Mouse (Mus musculus) cortical plate, adult 2 months (tissue): ENCODE data around the gene Igfals. TPM values are rescaled to one million over a fixed set of nuclear protein-coding genes. Genes with fewer than 3 reads are reported as not detected.

Source experiments
- H3K27ac ChIP-seq: fragments of 200-500 bp; 2 replicates; pipeline ENCODE4 v1.5.1; 2012; ENCODE audit warnings: low read length, control low read depth, inconsistent platforms; ENCODE audit not compliant: insufficient read depth
- H3K4me1 ChIP-seq: fragments of 200-500 bp; 2 replicates; pipeline ENCODE4 v1.6.1; 2011; ENCODE audit warnings: low read length; ENCODE audit not compliant: control insufficient read depth, insufficient read depth
- H3K4me3 ChIP-seq: fragments of 200-500 bp; 2 replicates; pipeline ENCODE4 v1.5.1; 2011; ENCODE audit warnings: mild to moderate bottlenecking, low read length, control low read depth; ENCODE audit not compliant: insufficient read depth
- CTCF ChIP-seq: fragments of 200-500 bp; IDR thresholded peaks from 2 replicates; pipeline ENCODE4 v1.5.1; 2011; ENCODE audit warnings: mild to moderate bottlenecking, control low read depth, low read length; ENCODE audit not compliant: insufficient read depth; ENCODE audit errors: extremely low read depth
- POLR2A ChIP-seq: fragments of 200-500 bp; IDR thresholded peaks from 2 replicates; pipeline ENCODE4 v1.6.1; 2011; ENCODE audit warnings: mild to moderate bottlenecking, low read length, control low read depth; ENCODE audit not compliant: insufficient read depth; ENCODE audit errors: extremely low read depth
- polyA plus RNA-seq: library from polyadenylated mRNA; depleted of rRNA; stranded (reverse); fragments of >200 nt; gene quantifications from 2 replicates; pipeline ENCODE4 v1.2.3, GENCODE M21; 2012

Igfals gene
- polyA plus RNA-seq, 1 experiment: not detected

- Histone ChIP-seq H3K27ac (no peak overlapping the region), H3K4me1 (no peaks in the 10 kb centered on the region), H3K4me3 (no peak overlapping the region)
- TF ChIP-seq POLR2A (no peak), CTCF (no peak)
Observed at GRCm38 (mm10) chr17:24858967-24859366, 6.8 kb upstream of the Igfals start.

GRCm38 (mm10) chr17:24860076-24860475 lies 5.7 kb upstream of the Igfals start:
- H3K27ac ChIP-seq: no peak overlapping the region
- no peaks in the 10 kb centered on the region for H3K4me1 ChIP-seq
- no peak overlapping the region for H3K4me3 ChIP-seq
- TF ChIP-seq CTCF: no peak
- TF ChIP-seq POLR2A: no peak

DNA sequence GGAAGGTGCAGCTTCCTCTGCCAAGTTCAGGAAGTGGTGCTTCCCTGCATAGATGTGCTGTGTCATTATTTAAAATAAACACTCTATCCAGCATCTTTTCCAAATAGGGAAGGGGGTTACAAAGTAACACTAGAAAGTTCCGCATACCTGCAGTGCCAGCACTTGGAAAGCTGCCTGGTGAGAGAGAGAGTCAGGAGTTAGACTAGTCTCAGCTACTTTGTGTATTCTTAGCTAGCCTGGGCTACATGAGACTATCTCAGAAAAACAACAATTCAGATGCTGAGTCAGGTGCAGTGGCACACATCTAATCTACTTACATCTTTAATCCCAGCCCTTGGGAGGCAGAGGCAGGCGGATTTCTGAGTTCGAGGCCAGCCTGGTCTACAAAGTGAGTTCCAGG lies 4.0 kb upstream of the Igfals start:
- Histone ChIP-seq H3K4me3 (no peak overlapping the region), H3K4me1 (no peaks in the 10 kb centered on the region), H3K27ac (no peak overlapping the region)
- TF ChIP-seq POLR2A: no peak
- no peak for TF ChIP-seq CTCF

GRCm38 (mm10) chr17:24867914-24868313 lies 2.1 kb downstream of the Igfals start:
- no peak overlapping the region for H3K27ac ChIP-seq
- no peak overlapping the region for H3K4me3 ChIP-seq
- H3K4me1 ChIP-seq: peaks cover 4% of the 10 kb centered on the region; the same call in 1 of the 2 replicates
- TF ChIP-seq POLR2A (no peak), CTCF (no peak)

DNA sequence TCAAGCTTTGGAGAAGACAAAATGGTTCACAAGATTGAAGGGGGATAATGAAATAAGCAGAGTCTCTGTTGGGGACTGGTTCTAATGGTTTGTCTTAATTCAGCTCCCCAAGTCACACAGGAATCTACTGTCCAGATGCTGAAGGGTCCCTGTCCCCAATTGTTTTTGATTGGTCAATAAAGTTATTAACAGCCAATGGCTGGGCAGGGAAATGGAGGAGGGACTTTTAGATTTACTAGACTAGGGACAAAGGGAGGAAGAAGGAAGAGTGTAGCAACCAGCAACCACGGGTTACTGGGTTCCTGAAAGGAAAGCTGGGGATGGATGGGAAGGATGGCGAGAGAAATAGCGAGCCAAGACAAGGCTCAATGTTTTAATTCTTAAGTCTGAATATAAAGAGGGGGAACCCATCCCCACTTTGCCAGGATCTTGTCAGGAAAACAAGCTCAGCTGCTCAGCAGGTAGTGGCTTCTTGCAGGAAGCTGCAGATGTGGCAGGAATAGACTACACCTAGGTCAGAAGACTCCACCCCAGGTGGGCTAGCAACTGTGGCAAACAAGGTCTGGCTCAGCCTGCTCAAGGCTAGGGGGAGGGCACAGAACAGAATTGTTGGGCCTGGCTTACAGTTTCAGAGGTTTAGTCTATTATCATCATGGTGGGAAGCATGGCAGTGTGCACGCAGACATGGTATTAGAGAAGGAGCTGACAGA lies 8.1 kb downstream of the Igfals start:
- Histone ChIP-seq H3K27ac (no peak overlapping the region), H3K4me3 (no peak overlapping the region), H3K4me1 (no peaks in the 10 kb centered on the region)
- TF ChIP-seq POLR2A: no peak
- TF ChIP-seq CTCF: no peak

GRCm38 (mm10) chr17:24874405-24874745 lies 8.6 kb downstream of the Igfals start:
- Histone ChIP-seq H3K4me3 (no peak overlapping the region), H3K4me1 (no peaks in the 10 kb centered on the region), H3K27ac (no peak overlapping the region)
- no peak for TF ChIP-seq CTCF
- no peak for TF ChIP-seq POLR2A

GRCm38 (mm10) chr17:24874989-24875388 lies 9.2 kb downstream of the Igfals start:
- TF ChIP-seq CTCF: no peak
- TF ChIP-seq POLR2A: no peak
- no peaks in the 10 kb centered on the region for H3K4me1 ChIP-seq

DNA sequence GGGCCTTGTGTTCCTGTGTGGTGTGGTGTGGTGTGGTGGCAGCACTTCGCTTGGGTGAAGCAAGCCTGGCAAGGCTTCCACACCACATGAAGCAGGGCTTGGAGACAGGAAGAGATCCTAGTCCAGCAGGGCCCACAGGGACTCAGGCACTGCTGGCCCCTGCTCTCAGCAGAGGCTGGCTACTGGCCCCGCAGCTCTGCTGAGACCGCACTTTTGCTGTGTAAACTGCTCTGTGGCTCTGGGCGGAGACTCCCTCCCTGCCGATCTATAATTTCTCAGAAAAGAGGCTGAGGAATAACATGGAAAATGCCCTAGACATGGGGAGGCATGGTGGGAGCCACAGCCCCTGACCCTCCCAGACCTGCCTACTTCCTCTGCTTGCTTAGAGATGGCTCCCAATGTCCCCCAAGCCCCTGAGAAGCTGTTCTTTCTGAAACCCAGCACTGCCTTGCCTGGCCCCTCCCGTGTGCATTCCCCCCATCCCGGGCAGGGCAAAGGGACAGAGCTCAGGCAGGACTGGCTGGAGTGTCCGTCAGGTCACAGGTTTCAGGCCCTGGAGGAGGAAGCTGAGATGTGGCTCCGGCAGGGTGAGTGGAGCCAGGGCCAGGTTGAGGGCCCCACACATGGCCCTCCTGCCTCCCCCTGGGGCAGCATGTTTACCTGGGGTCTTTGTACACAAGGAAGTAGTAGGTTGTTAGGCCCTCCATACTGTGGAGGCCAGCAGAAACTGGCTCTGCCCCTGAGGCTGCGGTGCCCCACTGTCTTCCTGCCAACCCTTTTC lies 11.7 kb downstream of the Igfals start:
- Histone ChIP-seq H3K4me3 (no peak overlapping the region), H3K27ac (no peak overlapping the region), H3K4me1 (no peaks in the 10 kb centered on the region)
- TF ChIP-seq CTCF: no peak
- TF ChIP-seq POLR2A: no peak

More at GRCm38 (mm10) chr17:24874989-24875388, 9.2 kb downstream of the Igfals start:
- H3K27ac ChIP-seq: no peak overlapping the region
- H3K4me3 ChIP-seq: no peak overlapping the region

DNA sequence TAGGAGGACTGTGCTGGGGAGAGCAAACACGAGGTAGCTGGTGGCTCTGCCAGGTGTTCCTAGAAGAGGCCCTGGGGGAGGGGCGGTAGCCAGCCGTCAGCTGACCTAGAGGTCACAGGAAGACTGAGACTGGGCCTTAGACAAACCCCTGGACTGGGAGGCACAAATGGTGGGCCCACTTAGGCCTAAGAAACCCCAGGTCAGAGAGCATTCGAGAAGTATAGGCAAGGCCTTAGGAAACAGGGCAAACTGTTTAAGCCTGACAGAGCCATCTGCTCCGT lies 12.3 kb downstream of the Igfals start:
- TF ChIP-seq CTCF (no peak), POLR2A (no peak)
- Histone ChIP-seq H3K4me1 (no peaks in the 10 kb centered on the region), H3K27ac (no peak overlapping the region), H3K4me3 (no peak overlapping the region)

DNA sequence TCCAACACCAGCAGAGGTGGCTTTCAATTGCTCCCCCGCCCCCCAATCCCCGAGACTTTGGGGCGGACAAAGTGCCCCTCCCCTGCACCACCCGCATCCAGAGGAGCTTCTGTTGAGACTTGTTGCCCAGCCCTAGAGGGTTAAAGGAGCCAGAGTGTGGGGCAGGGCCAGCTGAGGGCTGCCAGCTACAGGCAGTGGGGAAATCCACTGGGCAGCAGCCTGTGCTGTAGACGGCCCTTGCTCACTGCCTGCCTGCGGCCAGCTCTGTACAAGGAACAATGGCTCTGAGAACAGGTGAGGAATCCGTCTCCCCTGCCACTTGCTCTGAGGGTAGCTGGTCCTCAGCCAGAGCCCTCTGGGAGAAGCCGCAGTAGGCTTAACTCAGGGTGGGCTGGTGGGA lies 12.7 kb downstream of the Igfals start:
- no peak overlapping the region for H3K27ac ChIP-seq
- TF ChIP-seq POLR2A: no peak
- TF ChIP-seq CTCF: no peak

More for the DNA sequence above, 12.7 kb downstream of the Igfals start:
- H3K4me1 ChIP-seq: no peaks in the 10 kb centered on the region
- no peak overlapping the region for H3K4me3 ChIP-seq
